Mouse (Mus musculus) left cerebral cortex, adult 9 months (tissue): ENCODE data around the gene Vipr2.
A peak's percentile ranks its signal among the peaks of the same experiment; 100 is the strongest.

Experiments
- DNase-seq, 2 experiments: peaks; one replicate each; pipeline ENCODE4 v3.0.0; 2022; ENCODE audit warnings: low spot score in 2 of 2

Vipr2 gene

DNA sequence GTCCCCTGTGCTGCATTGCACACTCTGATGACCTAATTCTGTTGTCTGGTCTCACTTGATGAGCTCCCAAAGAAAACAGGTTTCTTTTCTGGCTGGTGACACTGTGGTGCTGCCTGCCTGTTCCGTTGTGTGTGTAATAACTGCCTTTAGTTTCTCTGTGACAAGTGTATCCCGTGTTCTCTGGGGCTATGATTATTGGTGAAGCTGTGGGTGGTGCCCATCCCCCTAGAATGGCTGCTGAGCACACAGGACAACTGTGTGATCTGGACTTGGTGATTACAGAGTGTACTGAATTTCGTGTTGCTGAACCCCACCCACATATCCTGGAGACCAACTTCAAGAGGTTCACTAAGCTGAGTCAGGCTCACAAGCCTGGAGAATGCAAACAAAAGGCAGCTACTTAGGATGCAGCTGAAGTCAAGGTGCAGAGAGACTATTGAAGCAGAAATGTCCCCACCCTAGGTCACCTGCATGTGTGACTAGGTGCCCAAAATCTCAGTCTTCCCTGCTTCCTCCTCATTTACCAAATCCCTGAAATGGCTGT lies 18.9 kb downstream of the Vipr2 start:
- peak in 1 of 2 experiments; percentile 55 for DNase-seq

DNA sequence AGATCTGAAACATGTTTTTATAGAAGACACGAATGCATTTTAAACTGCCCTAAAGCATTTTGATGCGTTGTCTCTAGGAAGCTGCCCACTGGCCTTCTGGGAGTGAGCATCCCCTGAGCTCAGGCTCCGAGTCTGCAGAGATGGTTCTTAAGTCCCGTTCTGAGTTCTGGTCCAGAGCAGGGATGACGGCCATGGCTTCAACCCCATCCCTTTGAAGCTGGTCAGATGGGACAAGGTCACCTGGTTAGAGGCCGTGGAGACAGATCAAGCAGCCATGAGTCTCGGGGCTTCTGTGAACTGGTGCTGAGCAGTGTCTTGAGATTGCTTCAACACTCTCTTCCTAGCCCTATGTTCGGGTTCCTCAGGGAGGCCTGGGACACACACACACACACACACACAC lies 19.6 kb downstream of the Vipr2 start:
- DNase-seq: no peak

DNA sequence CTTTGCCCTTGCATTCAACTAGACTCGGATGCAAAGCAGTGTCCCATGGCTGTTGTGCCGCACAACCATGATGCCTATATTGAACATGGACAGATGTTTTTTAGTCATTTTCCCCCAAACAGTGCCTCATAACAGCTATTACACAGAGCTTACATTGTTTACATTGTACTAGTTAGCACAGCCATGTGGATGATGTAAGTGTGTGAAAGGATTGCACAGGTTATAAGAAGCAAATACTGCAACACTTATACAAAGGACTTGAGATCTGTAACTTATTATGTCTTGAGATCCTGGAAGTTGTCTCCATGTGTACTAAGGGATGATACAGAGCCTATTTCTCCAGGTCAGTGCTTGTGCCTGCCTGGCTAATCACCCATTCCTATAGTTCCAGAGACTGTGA lies 24.4 kb downstream of the Vipr2 start:
- no peak for DNase-seq

DNA sequence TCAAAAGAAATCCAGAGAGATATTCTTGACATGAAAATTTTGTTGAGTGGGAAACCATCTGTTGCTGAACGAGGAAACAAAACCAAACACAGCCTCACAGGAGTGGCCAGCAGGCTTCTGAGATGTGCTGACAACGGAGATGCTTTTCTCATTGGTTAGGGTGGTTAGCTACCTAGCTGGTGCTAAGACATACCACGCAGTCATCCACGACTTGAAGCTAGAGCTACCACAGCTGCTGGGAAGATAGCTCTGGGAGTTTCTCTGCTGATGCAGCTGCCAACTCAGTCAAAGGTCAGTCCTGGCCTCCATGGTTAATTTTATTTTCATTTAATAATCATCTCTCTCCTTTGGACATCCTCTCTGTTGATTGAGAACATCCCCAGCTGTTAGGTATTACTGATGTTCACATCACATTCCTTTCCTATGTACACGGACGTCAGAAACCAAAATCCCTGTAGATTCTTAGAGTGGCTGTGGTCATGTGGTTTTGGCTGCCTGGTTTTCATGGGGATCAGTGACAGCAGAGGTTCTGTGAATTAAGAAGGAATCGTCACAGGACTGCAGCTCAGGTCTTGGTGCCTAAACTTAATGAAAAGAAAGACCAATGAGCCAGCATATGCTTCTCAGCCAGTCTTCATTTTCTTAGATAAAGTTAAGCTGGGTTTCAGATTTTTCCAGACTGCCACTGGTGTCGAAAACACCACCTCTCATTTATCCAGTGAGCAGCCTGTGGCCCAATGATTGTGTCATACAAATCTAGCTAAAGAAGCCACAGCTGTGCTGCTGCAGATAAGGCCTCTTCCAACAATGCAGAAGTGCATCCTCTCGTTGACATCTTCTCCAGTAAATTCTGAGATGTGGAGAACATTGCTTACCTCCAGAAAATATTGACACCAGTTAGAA lies 32.2 kb downstream of the Vipr2 start:
- DNase-seq: no peak

DNA sequence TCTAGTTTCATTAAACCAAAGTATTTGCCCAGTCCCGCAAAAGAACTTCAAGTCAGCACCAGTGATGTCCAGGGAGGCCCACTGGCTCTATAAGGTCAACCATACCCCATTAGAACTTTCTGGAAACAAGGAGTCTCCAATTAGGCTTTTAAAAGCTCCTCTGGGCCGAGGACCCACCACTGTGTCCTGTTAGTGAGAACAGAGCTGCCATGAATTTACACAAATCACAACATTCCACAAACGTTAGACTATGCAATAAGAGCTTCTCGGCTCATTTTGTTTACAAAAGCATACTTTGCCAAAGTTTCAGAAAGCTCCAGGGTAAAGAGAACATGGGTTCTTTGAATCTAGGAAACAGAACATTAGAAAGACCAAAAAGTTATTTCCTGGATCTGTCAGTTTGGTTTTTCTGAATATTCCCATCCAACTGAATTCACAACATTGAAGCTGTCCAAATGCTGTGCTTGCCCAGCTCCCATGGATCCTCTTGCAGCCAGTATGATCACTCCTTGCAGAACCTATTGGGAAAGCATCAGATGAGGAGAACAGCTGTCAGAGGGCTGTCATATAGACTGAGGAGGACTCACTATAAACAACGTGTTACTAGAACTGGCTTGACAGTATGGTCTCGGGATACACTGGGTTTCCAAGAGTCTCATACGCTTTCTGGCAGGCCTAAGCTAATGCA lies 33.6 kb downstream of the Vipr2 start:
- no peak for DNase-seq

DNA sequence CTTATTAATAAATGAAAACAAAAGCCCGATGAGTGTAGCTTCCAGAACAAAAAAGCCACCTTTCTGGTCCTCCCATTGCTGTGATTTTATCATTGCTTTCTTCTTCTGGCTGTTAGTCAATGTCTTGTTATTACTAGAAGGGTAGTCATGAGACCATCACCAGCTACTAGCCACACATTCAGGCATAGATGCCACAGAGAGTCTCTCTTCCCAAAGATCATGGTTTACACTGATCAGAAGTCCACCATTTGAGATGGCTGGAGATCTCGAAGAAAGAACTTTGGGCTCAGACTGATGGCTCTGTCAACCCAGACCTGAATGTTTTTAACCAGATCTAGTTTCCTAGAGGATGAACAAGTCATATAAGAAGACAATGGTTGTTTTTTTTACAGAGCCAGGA lies 38.3 kb downstream of the Vipr2 start:
- DNase-seq: no peak

DNA sequence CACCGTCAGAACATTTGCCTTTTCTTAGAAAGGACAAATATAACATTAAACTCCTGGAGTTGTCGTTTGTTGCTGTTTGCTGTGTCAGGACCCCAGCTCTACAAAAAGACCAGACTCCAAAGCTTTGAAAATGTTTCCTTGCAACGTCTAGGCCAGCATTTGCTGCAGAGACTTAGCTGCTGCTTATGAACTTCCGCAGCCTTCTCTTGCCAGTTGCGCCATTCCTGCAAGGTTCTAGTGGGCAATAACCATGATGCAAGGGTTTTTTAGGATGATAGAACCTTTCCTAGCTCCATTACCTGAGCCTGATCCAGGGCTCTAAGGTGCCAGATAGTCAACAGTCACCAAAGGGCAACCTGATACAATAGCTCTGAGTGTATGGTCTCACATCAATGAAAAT lies 38.9 kb downstream of the Vipr2 start:
- no peak for DNase-seq

DNA sequence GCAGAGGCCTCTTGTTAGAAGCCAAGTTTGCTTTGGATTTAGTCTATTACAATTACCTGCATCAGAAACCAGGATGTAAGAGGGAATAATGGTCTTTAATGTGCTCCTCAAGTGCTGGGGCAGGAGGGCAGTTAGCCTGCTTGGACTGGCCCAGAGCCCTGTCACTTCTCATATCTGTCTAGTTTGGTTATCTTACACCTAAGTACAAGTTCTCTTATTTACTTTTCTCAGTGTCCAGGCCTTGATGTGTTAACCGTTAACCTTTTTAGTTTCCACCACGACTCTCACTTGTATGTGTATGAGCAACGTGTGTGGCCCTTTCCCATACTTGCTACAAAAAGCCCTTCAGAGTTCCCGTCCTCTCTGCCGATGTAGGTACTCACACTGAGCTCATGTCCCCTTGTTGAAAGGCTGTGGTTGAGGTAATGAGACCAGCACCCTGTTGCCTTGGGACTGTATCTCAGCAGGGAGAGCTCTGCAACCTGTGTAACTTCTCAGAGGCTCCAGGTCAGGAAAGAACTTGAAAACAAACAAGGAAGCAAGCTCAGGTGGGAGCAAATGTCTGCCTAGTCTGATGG lies 39.9 kb downstream of the Vipr2 start:
- no peak for DNase-seq

DNA sequence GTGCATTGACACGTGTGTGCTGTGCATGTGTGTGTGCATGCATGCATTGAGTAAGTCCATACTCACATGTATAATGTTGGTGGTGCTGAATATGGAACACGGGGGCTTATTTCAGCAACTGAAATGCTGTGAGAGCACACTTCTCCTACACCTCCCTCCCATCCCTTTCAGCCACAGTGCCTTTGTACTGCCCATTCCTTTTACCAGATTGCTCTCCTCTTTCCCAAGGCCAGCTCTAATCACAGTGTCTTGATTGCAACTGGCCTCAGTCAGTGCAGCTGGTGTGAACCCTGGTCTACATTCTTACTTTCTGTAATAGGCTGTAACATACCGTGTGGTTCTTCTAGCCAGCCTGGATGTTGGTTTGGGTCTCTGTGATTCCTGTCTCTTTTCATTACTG lies 41.5 kb downstream of the Vipr2 start:
- no peak for DNase-seq

DNA sequence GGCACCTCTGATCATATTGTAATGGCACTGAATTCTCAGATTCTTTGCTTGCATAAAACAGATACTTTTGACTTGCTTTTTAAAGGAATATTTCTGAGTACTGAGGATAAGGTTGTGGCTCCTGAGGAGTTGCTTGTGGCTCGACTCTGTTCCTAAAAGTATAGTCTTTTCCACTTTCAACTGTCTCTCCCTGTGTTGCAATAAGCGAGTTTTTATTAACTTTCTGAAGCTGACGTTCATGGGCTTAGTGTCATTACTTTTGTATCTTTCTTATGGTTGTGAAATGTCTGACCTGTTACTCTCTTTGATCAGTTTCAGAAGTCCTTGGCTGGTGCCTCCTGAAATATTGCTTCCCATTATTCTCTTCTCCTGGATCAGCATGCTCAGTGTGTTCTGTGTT lies 46.3 kb downstream of the Vipr2 start:
- DNase-seq: no peak

DNA sequence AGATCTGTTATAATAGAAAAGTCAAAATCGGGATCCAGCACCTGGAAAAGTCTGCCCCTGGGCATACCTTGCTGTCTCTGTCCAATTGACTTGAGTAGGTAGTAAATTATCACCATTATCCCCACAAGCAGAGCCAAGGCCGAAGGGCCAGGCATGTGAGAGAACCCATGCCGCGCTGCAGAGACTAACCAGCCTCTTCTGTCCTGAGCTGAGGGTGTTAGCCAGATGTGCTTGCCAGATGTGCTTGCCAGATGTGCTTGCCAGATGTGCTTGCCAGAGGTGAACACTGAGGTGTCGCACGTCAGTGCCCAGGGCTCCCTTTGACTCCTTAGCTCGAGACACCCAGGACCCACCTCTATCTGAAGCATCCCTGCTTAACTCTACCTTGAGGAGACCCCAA lies 53.4 kb downstream of the Vipr2 start:
- DNase-seq: no peak

DNA sequence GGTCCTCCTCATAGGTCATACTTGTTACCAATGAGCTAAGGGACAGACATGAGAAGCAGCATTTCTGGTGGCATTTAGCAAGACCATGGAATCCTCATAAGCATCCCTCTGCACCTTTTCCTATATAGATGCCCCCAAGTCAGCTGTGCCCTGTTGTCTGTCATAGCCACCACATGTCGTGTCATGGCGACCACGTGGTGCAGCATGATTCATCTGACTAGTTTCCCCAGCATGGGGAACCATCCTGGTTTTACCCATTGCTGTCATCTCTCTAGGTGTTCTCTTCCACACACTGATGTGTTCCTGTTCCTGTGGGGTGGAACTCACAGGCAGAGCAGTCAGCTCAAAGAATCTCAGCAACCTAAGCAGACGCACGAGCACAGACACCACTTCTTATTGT lies 55.4 kb downstream of the Vipr2 start:
- DNase-seq: no peak

DNA sequence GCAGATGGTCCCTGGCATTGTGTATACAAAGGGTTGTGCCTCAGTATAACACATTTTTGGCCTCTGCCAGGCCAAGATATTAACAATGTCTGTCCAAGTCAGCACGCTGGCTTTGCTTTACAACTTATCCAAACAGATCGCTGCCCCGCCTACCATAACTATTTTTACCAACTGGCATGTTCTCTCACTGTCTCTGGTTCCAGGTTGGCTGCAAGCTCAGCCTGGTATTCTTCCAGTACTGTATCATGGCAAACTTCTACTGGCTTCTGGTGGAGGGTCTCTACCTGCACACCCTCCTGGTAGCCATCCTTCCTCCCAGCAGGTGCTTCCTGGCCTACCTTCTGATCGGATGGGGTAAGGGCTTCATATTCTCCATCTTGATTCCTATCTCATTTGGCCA lies 58.4 kb downstream of the Vipr2 start:
- no peak for DNase-seq

DNA sequence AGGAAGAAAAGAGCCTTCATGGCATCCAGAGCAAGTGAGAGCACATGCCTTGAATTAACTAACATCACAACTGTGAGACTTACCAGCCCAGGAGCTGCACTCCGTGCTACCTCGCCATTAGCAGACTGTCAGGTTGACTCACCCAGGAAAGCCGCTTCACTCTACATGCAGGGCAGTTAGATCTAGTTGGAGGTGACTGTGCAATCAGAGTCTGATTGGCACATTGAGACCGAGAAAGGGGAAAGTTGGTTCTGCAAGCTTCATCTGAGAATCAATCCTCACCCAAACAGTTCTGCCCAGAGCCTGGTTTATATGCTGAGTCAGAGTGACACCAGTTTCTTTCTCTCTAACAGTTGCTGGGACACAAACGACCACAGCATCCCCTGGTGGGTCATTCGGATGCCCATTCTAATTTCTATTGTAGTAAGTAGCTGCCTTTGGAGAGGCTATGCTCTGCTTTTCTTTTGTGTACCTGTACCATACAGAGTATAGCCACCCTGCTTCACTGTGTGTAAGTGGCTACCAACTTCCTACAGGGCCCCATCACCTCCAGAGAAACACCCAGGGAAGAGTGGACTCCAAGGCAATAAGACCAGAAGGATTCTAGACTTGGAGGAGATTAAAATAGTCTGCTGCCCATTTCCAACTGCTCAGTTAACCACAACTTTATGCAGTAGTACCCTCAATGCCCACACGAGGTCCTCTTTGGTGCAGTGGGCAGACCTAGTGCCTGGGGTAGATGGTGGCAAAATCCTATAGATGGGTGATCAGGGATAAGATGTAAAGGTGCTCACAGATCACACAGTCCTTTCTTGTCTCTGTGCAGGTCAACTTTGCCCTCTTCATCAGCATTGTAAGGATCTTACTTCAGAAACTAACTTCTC lies 61.0 kb downstream of the Vipr2 start:
- DNase-seq: no peak

DNA sequence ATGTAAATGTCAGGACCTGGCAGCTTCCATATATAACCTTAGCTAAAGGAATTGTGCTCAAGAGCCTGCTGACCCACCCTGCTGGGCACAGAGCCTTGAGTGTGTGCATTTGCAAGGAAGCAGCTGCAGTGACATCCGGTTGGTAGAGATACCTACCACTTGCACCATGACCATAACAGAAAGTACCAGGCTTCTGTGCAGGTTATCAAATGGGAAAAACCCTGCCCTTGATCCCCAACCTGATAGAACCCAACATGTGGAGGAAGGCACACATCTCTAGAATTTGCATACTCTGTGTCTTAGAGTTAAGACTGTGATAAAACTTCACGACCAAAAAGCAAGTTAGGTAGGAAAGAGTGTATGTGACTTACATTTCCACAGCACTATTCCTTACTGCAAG lies 63.1 kb downstream of the Vipr2 start:
- DNase-seq: no peak

DNA sequence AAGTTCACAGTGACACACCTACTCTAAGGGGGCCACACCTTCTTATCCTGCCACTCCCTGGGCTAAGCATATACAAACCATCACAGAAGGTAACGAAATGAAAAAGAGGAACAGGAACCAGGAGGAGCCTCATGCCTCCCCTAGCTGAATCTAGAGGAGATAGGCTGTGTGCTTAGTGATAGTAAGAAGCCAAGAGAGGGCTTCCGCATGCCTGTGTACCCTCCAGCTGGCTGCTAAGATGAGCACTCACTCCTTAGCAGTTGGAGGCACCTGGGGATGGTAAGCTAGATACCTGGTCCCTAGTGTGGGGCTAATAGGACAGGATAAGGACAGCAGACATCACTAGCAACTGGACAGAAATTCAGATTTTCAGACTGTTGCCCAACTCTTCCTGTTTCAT lies 64.3 kb downstream of the Vipr2 start:
- DNase-seq: no peak

DNA sequence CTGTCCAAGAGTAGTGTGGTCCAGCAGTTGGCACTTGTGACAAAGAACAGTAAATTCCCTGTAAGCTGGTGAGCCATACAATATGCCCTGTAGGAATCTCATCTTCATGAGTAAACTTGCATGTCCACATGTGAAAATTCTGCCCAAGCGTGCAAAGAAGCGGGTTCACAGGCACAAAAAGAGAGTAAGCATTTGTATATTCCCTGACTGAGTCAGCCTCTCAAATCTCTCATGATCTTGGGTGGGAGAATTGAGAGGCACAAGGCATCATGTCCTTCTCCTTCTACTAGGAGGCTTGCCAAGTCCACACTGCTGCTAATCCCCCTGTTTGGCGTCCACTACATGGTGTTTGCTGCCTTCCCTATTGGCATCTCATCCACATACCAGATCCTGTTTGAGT lies 64.9 kb downstream of the Vipr2 start:
- DNase-seq: no peak

DNA sequence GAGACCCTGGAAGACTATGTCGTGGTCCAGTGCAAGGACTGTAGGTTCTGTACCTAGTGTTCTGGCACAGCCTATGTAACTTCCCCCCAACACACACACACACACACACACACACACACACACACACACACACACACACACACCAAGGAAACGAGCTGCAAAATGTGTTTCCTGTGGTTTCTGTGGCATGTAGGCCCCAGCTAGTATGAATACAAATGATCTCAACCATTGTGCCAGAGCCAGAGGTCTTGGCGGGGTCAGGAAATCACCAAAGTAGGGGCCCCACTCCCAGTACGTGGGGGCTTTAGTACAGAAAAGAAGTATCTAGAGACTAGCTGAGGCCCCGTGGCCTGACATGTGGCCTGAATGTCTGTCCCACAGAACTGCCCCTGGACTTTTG lies 67.7 kb downstream of the Vipr2 start:
- no peak for DNase-seq

DNA sequence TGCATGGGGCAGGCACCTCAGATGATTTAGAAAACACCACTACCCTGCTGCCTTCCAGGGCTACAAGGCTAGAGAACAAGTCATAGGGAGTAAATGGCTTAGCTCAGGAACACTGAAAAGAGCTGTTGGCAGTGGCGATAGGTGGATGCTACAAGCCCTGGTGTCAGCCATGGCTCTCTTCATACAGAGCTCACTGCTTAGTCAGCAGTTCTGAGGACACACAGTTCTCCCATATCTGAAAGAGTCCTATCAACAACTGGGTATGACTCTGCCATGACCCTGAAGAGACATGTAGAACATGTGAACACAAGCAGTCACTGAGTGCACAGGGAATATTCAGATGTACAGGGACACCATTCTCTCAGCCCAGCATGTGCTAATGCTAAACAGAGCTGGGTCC lies 68.2 kb downstream of the Vipr2 start:
- no peak for DNase-seq

DNA sequence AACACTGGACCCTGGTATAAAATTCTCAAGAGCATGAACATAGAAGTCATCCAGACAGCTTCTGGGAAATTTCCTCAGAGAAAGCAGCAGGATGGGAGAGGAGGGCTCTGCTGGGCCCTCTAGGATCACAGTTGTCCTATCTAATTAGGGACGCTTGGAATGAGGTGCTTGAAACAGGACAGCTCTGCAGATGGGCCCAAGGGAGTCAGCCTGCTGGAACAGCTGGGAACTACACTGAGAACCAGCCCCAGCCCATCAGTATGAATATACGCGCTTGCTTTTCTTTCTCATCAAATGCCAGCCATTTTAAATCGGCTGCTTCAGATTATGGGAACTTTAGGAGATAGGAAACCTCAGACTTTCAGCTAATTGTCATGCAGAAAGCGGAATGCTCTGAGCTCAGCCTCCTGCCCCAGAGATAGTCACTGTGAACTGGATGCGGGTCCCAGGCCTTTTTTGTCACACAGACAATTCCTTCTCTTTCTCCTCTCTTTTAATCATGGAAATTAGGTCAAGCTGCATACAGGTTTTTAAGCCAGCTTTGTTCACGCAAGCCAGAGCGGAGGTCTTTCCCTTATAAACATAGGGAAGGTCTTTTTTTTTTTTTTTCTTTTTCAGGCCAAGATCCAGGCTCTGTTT lies 69.6 kb downstream of the Vipr2 start:
- no peak for DNase-seq

DNA sequence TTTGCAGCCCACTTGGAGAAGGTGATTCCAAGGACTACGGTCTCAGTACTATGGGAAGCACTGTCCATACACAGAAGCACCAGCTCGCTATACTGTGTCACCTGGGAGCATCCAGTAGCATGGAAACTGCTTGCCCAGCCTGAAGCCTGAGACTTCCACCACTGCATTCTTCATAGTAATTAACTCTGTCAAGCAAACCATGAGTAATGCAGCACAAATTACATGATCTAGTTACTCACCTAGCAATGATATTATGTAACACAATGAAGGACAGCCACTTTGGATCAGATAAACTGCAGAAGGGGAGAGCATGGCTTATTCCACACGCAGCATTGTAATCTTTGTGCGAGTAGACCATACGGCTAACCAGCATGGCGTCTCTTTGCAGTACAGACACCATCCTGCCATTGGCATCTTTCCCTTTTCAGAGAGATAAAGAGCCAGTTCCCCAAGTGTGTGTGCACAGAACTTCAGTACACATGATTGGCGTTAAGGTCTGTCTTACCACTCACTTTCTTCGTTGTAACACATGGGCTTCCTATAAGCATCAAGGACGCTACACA lies 75.4 kb downstream of the Vipr2 start:
- no peak for DNase-seq
